Mouse (Mus musculus): ENCODE results near the gene Unc5c. TPM values are rescaled to one million over a fixed set of nuclear protein-coding genes. Genes with fewer than 3 reads are reported as not detected.

Unc5c gene
- polyA plus RNA-seq, 2 experiments = 0.18 to 0.25 TPM

DNA sequence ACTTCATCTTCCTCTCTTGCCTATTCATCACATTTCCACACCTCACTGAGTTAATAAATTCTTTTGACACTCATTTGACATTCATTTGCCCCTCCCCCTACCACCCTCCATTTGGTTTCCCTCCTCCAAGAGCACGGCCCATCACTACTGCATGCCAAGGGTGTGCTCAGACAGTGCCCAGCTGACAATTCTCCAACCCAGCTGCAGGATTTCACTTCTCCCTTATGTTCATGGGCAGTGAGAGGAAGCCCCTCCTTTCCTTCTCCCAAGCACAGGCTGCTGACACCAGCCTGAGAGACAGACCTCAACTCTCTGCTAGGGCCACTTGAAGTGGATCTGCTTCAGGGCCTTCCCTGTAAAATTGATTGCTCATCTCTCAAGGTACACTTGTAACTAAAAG, 332.8 kb downstream of the Unc5c start:
- TF ChIP-seq CTCF (IDR thresholded peaks at IDR 0.05; ENCODE audit: low read depth) (no peak), EP300 (IDR thresholded peaks at IDR 0.05; ENCODE audit: low read depth) (no peak)
- Histone ChIP-seq H3K4me2 (ENCODE audit: low read depth) (no peak overlapping the region), H3K27me3 (ENCODE audit: control insufficient read depth, insufficient read depth, low read length) (no peaks in the 10 kb centered on the region), H3K9ac (replicated peaks) (no peak overlapping the region), H3K9me3 (ENCODE audit: control insufficient read depth, low read length) (no peaks in the 10 kb centered on the region), H3K36me3 (replicated peaks; ENCODE audit: control insufficient read depth, insufficient read depth, low read depth) (no peaks in the 10 kb centered on the region), H3K4me3 (ENCODE audit: insufficient read depth in 1 of 2, low read depth in 2 of 2, low read length in 2 of 2) (no peak overlapping the region), H3K27ac (no peak overlapping the region), H3K4me1 (replicated peaks; ENCODE audit: control insufficient read depth in 2 of 2, insufficient read depth in 2 of 2, low read length in 1 of 2) (no peaks in the 10 kb centered on the region)
- WGBS (ENCODE audit: insufficient replicate concordance) = 35% methylated on average over 1 of the region's 1 CpGs
- DNase-seq (ENCODE audit: low read depth in 3 of 3, low spot score in 3 of 3) = no peak
- ATAC-seq (ENCODE audit: insufficient read depth) = no peak

DNA sequence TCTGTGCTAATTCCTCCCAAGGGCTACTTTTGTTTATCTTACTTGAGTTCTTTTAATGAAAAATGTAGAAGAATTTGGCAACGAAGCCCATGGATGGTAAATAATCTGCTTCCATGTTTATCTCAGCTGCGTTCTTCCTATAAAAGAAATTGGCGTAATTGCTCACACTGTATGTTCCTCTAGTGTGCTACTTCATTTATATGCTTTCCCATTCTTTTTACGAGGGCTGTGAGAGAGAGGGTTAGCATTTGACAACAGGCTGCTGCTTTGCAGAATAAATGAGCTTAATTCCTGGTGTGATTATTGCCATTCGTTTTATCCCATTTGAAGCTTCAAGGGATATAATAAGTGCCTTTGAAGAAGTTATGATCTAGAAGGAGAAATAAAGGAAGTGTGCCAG, 339.1 kb downstream of the Unc5c start:
- no peaks in the 10 kb centered on the region for H3K36me3 ChIP-seq (replicated peaks; ENCODE audit: control insufficient read depth, insufficient read depth, low read depth)
- no peaks in the 10 kb centered on the region for H3K9me3 ChIP-seq (ENCODE audit: control insufficient read depth, low read length)
- no peak overlapping the region for H3K4me3 ChIP-seq (ENCODE audit: insufficient read depth in 1 of 2, low read depth in 2 of 2, low read length in 2 of 2)
- H3K27me3 ChIP-seq (ENCODE audit: control insufficient read depth, insufficient read depth, low read length) = no peaks in the 10 kb centered on the region
- no peak for TF ChIP-seq CTCF (IDR thresholded peaks at IDR 0.05; ENCODE audit: low read depth)
- TF ChIP-seq EP300 (IDR thresholded peaks at IDR 0.05; ENCODE audit: low read depth) = no peak
- no peaks in the 10 kb centered on the region for H3K4me1 ChIP-seq (replicated peaks; ENCODE audit: control insufficient read depth in 2 of 2, insufficient read depth in 2 of 2, low read length in 1 of 2)
- H3K9ac ChIP-seq (replicated peaks) = no peak overlapping the region
- H3K27ac ChIP-seq = no peak overlapping the region
- WGBS (ENCODE audit: insufficient replicate concordance) = 62% methylated on average over 5 of the region's 5 CpGs
- ATAC-seq (ENCODE audit: insufficient read depth) = no peak
- no peak for DNase-seq (ENCODE audit: low read depth in 3 of 3, low spot score in 3 of 3)
- no peak overlapping the region for H3K4me2 ChIP-seq (ENCODE audit: low read depth)

DNA sequence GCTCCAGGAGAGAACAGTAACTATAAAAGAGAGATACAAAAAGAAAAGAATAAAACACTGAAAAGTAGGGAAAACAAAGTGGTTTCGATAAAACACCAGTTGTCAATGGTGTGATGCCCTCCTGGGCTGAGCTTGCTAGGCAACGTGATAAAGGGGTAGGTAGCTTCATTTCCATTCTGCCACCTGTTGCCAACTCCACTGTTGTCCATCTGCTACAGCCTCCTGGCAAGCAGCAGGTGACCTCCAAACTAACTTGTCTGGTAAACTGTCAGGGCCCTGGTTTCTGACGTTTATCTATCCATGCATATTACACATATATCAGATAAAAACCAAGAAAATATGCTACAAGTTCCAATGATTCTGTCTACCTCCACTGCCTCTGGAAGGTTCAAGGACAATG, 344.6 kb downstream of the Unc5c start:
- whole genome bisulfite sequencing (ENCODE audit: insufficient replicate concordance) = 46% methylated on average over 3 of the region's 3 CpGs
- DNase-seq (ENCODE audit: low read depth in 3 of 3, low spot score in 3 of 3) = no peak
- H3K4me2 ChIP-seq (ENCODE audit: low read depth) = no peak overlapping the region
- TF ChIP-seq CTCF (IDR thresholded peaks at IDR 0.05; ENCODE audit: low read depth) (no peak), EP300 (IDR thresholded peaks at IDR 0.05; ENCODE audit: low read depth) (no peak)
- no peaks in the 10 kb centered on the region for H3K27me3 ChIP-seq (ENCODE audit: control insufficient read depth, insufficient read depth, low read length)
- H3K9me3 ChIP-seq (ENCODE audit: control insufficient read depth, low read length) = no peaks in the 10 kb centered on the region
- H3K27ac ChIP-seq = no peak overlapping the region
- H3K36me3 ChIP-seq (replicated peaks; ENCODE audit: control insufficient read depth, insufficient read depth, low read depth) = no peaks in the 10 kb centered on the region
- no peak for ATAC-seq (ENCODE audit: insufficient read depth)
- no peak overlapping the region for H3K9ac ChIP-seq (replicated peaks)
- H3K4me3 ChIP-seq (ENCODE audit: insufficient read depth in 1 of 2, low read depth in 2 of 2, low read length in 2 of 2) = no peak overlapping the region
- no peaks in the 10 kb centered on the region for H3K4me1 ChIP-seq (replicated peaks; ENCODE audit: control insufficient read depth in 2 of 2, insufficient read depth in 2 of 2, low read length in 1 of 2)

DNA sequence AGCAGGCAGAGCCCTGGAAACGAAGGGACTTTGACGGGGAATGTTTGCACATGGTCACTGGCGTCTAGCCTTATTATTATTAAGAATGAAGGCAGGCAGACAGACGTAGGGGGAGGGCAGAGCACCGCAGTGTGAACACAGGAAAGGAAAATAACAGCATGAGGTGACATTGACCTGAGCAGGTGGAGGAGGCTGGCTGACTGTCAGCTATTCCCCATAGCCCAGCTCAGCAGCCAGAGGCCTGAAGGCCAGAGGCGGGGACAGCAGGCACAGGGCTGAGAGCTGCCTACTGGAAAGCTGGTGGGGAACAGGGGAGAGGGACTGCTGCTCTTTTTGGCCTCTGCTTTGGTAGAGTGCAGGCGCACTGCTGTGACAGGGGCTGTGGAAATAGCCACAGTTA, 345.9 kb downstream of the Unc5c start:
- Histone ChIP-seq H3K4me2 (ENCODE audit: low read depth) (no peak overlapping the region), H3K9ac (replicated peaks) (no peak overlapping the region), H3K9me3 (ENCODE audit: control insufficient read depth, low read length) (no peaks in the 10 kb centered on the region), H3K4me3 (ENCODE audit: insufficient read depth in 1 of 2, low read depth in 2 of 2, low read length in 2 of 2) (no peak overlapping the region), H3K27me3 (ENCODE audit: control insufficient read depth, insufficient read depth, low read length) (no peaks in the 10 kb centered on the region), H3K4me1 (replicated peaks; ENCODE audit: control insufficient read depth in 2 of 2, insufficient read depth in 2 of 2, low read length in 1 of 2) (no peaks in the 10 kb centered on the region), H3K36me3 (replicated peaks; ENCODE audit: control insufficient read depth, insufficient read depth, low read depth) (no peaks in the 10 kb centered on the region), H3K27ac (no peak overlapping the region)
- TF ChIP-seq EP300 (IDR thresholded peaks at IDR 0.05; ENCODE audit: low read depth) (no peak), CTCF (IDR thresholded peaks at IDR 0.05; ENCODE audit: low read depth) (no peak)
- WGBS (ENCODE audit: insufficient replicate concordance) = 51% methylated on average over 7 of the region's 7 CpGs
- no peak for DNase-seq (ENCODE audit: low read depth in 3 of 3, low spot score in 3 of 3)
- no peak for ATAC-seq (ENCODE audit: insufficient read depth)

DNA sequence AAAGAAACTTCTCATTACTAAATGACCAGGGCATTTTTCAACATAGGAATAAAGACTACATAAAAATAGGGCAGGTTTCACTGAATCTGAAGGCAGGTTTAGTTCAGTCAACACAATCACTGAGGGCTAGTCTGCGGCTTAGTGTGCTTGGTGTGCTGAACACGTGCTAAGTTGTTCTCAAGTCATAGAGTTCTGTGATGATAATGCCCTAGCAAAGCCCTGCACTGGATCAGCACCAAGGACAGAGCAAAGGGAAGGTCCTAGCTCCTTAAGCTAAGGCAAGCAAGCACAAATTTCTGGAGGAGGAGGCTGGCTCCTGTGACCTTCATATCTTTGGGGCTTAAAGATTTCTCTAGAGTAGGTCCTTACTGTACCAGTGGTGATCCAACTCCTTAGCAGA, 346.3 kb downstream of the Unc5c start:
- Histone ChIP-seq H3K9me3 (ENCODE audit: control insufficient read depth, low read length) (no peaks in the 10 kb centered on the region), H3K27ac (no peak overlapping the region), H3K27me3 (ENCODE audit: control insufficient read depth, insufficient read depth, low read length) (no peaks in the 10 kb centered on the region), H3K4me1 (replicated peaks; ENCODE audit: control insufficient read depth in 2 of 2, insufficient read depth in 2 of 2, low read length in 1 of 2) (no peaks in the 10 kb centered on the region), H3K9ac (replicated peaks) (no peak overlapping the region), H3K36me3 (replicated peaks; ENCODE audit: control insufficient read depth, insufficient read depth, low read depth) (no peaks in the 10 kb centered on the region), H3K4me2 (ENCODE audit: low read depth) (no peak overlapping the region), H3K4me3 (ENCODE audit: insufficient read depth in 1 of 2, low read depth in 2 of 2, low read length in 2 of 2) (no peak overlapping the region)
- DNase-seq (ENCODE audit: low read depth in 3 of 3, low spot score in 3 of 3) = peak in 2 of 3 experiments; percentile 3
- no peak for ATAC-seq (ENCODE audit: insufficient read depth)
- TF ChIP-seq CTCF (IDR thresholded peaks at IDR 0.05; ENCODE audit: low read depth) (no peak), EP300 (IDR thresholded peaks at IDR 0.05; ENCODE audit: low read depth) (no peak)
- WGBS (ENCODE audit: insufficient replicate concordance) = 14% methylated on average over 2 of the region's 2 CpGs
